Mouse (Mus musculus) CH12.LX (cell line): ENCODE measurements around the gene Arhgef38. TPM values are rescaled to one million over a fixed set of nuclear protein-coding genes. Genes with fewer than 3 reads are reported as not detected.

Experiments
- DNase-seq: peaks from one replicate; pipeline ENCODE4 v3.0.0-alpha.2; 2013; ENCODE audit errors: extremely low read depth
- H3K27ac ChIP-seq: 2 replicates; pipeline ENCODE4 v1.5.1; 2012; ENCODE audit warnings: low read depth, mild to moderate bottlenecking, control low read depth, moderate library complexity; ENCODE audit not compliant: insufficient read depth
- H3K27me3 ChIP-seq: replicated peaks from 2 replicates; pipeline ENCODE3; 2012; ENCODE audit warnings: inconsistent platforms
- H3K36me3 ChIP-seq, 2 experiments: replicated peaks in 1 of 2; 2 replicates each; pipeline versions ENCODE3 to v1.6.1; 2012; ENCODE audit warnings: inconsistent platforms in 1 of 2, low read length in 1 of 2, mild to moderate bottlenecking in 1 of 2, mixed read lengths in 1 of 2, moderate library complexity in 1 of 2; ENCODE audit not compliant: control insufficient read depth in 1 of 2, insufficient read depth in 1 of 2
- H3K4me1 ChIP-seq, 2 experiments: 2 replicates each; pipeline ENCODE4 v1.6.1; 2012; ENCODE audit warnings: inconsistent platforms in 1 of 2, moderate library complexity in 1 of 2; ENCODE audit not compliant: insufficient read depth in 2 of 2, control insufficient read depth in 1 of 2
- H3K4me2 ChIP-seq: 2 replicates; pipeline ENCODE4 v1.6.1; 2012; ENCODE audit warnings: low read depth, mild to moderate bottlenecking, control low read depth; ENCODE audit not compliant: poor library complexity, insufficient read depth, severe bottlenecking
- H3K4me3 ChIP-seq, 3 experiments: fragments of 150-350 bp in 1 of 3; sonication (generic) in 1 of 3; replicated peaks in 1 of 3; 2 replicates each; pipeline versions ENCODE3 to v1.5.1; 2011 to 2012; ENCODE audit warnings: low read depth in 2 of 3, low read length in 2 of 3, mild to moderate bottlenecking in 2 of 3, moderate library complexity in 2 of 3, control low read depth in 1 of 3, improper control_type of control experiment in 1 of 3, inconsistent platforms in 1 of 3, mixed read lengths in 1 of 3; ENCODE audit not compliant: poor library complexity in 1 of 3
- H3K79me2 ChIP-seq: replicated peaks from 2 replicates; pipeline ENCODE4 v1.6.1; 2012; ENCODE audit warnings: mild to moderate bottlenecking, moderate library complexity; ENCODE audit not compliant: control insufficient read depth, poor library complexity, insufficient read depth, severe bottlenecking; ENCODE audit errors: extremely low read depth
- H3K9ac ChIP-seq: 2 replicates; pipeline ENCODE4 v1.6.1; 2012; ENCODE audit warnings: low read depth, mild to moderate bottlenecking, control low read depth, moderate library complexity; ENCODE audit not compliant: insufficient read depth
- H3K9me3 ChIP-seq: replicated peaks from 2 replicates; pipeline ENCODE3; 2012; ENCODE audit warnings: low read length, inconsistent platforms, mixed read lengths
- CHD2 ChIP-seq: IDR thresholded peaks from 2 replicates; pipeline ENCODE4 v1.6.1; 2011; ENCODE audit warnings: low read length, improper control_type of control experiment
- CTCF ChIP-seq, 2 experiments: IDR thresholded peaks in 1 of 2; conservative IDR thresholded peaks in 1 of 2; 2 replicates each; pipeline ENCODE4 v1.5.1; 2011 to 2012; ENCODE audit warnings: low read depth in 2 of 2, low read length in 2 of 2, improper control_type of control experiment in 1 of 2, inconsistent platforms in 1 of 2, mild to moderate bottlenecking in 1 of 2, moderate library complexity in 1 of 2
- ELF1 ChIP-seq: IDR thresholded peaks from 2 replicates; pipeline ENCODE4 v1.6.1; 2014; ENCODE audit warnings: low read depth, mild to moderate bottlenecking, inconsistent platforms, low read length, improper control_type of control experiment
- EP300 ChIP-seq: IDR thresholded peaks from 2 replicates; pipeline ENCODE4 v1.6.1; 2011; ENCODE audit warnings: low read length, improper control_type of control experiment
- GABPA ChIP-seq: IDR thresholded peaks from 2 replicates; pipeline ENCODE4 v1.6.1; 2012; ENCODE audit warnings: low read depth, low read length, improper control_type of control experiment, inconsistent platforms; ENCODE audit not compliant: insufficient replicate concordance
- KAT2A ChIP-seq: IDR thresholded peaks from 2 replicates; pipeline ENCODE4 v1.6.1; 2012; ENCODE audit warnings: low read length, improper control_type of control experiment, inconsistent platforms; ENCODE audit not compliant: insufficient replicate concordance
- MAFK ChIP-seq: IDR thresholded peaks from 2 replicates; pipeline ENCODE4 v1.6.1; 2011; ENCODE audit warnings: low read length, improper control_type of control experiment; ENCODE audit not compliant: insufficient replicate concordance
- MAZ ChIP-seq: IDR thresholded peaks from 2 replicates; pipeline ENCODE4 v1.6.1; 2012; ENCODE audit warnings: low read depth, mild to moderate bottlenecking, inconsistent platforms, low read length, improper control_type of control experiment, moderate library complexity
- MXI1 ChIP-seq: IDR thresholded peaks from 2 replicates; pipeline ENCODE4 v1.6.1; 2011; ENCODE audit warnings: mild to moderate bottlenecking, low read depth, low read length, improper control_type of control experiment
- MYC ChIP-seq: IDR thresholded peaks from 2 replicates; pipeline ENCODE4 v1.6.1; 2011; ENCODE audit warnings: low read depth, mild to moderate bottlenecking, improper control_type of control experiment, low read length
- NRF1 ChIP-seq: IDR thresholded peaks from 2 replicates; pipeline ENCODE4 v1.6.1; 2014; ENCODE audit warnings: low read depth, mild to moderate bottlenecking, inconsistent platforms, low read length, improper control_type of control experiment, moderate library complexity
- PAX5 ChIP-seq: IDR thresholded peaks from 2 replicates; pipeline ENCODE4 v1.6.1; 2012; ENCODE audit warnings: low read length, inconsistent platforms, mixed read lengths
- POLR2A ChIP-seq: IDR thresholded peaks from 2 replicates; pipeline ENCODE4 v1.6.1; 2011; ENCODE audit warnings: low read depth, mild to moderate bottlenecking, improper control_type of control experiment, low read length
- POLR2AphosphoS2 ChIP-seq: IDR thresholded peaks from 2 replicates; pipeline ENCODE4 v1.6.1; 2011; ENCODE audit warnings: low read depth, low read length, improper control_type of control experiment
- RAD21 ChIP-seq: IDR thresholded peaks from 2 replicates; pipeline ENCODE4 v1.6.1; 2011; ENCODE audit warnings: low read depth, mild to moderate bottlenecking, low read length, improper control_type of control experiment, moderate library complexity
- SMC3 ChIP-seq: IDR thresholded peaks from 2 replicates; pipeline ENCODE4 v1.6.1; 2011; ENCODE audit warnings: low read depth, low read length, improper control_type of control experiment
- TBP ChIP-seq: conservative IDR thresholded peaks from 2 replicates; pipeline ENCODE4 v1.6.1; 2011; ENCODE audit warnings: low read depth, low read length, improper control_type of control experiment
- ZC3H11A ChIP-seq: IDR thresholded peaks from 2 replicates; pipeline ENCODE4 v1.6.1; 2012; ENCODE audit warnings: low read depth, mild to moderate bottlenecking, inconsistent platforms, low read length, improper control_type of control experiment
- dilution Hi-C: fragments of 300-500 bp; cut with MboI; formaldehyde crosslinking; loops from 2 replicates; pipeline ENCODE4 v1.14.3; 2020; ENCODE audit warnings: low sequenced_read_pairs; ENCODE audit not compliant: extremely low pct_unique_long_range_greater_than_20kb, extremely low pct_ligation_motif_present
- in situ Hi-C: fragments of 300-500 bp; cut with MboI; formaldehyde crosslinking; loops from 3 replicates; pipeline ENCODE4 v1.14.3; 2019; ENCODE audit warnings: low sequenced_read_pairs, low pct_ligation_motif_present, low pct_unique_long_range_greater_than_20kb, mixed read lengths
- polyA plus RNA-seq: library from polyadenylated mRNA; unstranded; fragments of >175 nt; gene quantifications from 2 replicates; pipeline ENCODE4 v1.2.1, GENCODE M21; 2012; ENCODE audit warnings: low read depth; ENCODE audit not compliant: insufficient read length
- total RNA-seq, 2 experiments: library from RNA; depleted of rRNA; stranded (reverse); fragments of 300-350 nt in 1 of 2; fragments of >200 nt in 1 of 2; gene quantifications; 2 replicates each; pipeline ENCODE4 v1.2.3; 2012 to 2014

Arhgef38 gene
- total and polyA plus RNA-seq, 3 experiments: not detected

DNA sequence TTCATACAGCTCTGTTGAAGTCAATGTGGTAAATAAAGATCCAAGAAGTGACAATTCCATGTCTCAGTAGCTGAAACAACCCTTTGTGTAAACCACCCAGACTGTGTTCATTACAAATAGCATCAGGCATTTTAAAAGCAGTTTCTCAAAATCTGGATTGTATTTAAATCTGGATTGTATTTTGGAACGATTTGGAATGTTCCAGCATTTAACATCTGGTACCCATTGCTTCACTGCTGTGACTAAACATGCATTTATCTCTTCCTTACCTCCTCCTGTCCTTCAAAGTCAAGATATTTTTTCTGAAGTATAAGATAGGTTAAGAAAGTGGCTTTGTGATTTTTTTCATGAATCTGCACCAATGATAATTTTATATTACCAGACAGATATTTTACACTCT, 121.5 kb downstream of the Arhgef38 start:
- TF ChIP-seq NRF1 (no peak), CTCF (conservative IDR thresholded peaks at IDR 0.05 in 1 of 2, IDR thresholded peaks at IDR 0.05 in 1 of 2; ENCODE audit: low read depth in 2 of 2, low read length in 2 of 2) (no peak), KAT2A (no peak), MYC (no peak)
- H3K9ac ChIP-seq: no peak overlapping the region
- no peak for DNase-seq
- peaks cover 3% of the 10 kb centered on the region for H3K9me3 ChIP-seq
- no peaks in the 10 kb centered on the region for H3K27me3 ChIP-seq
- in situ Hi-C loops (no loop called here), dilution Hi-C loops (no loop called here)
- no peak overlapping the region for H3K27ac ChIP-seq
- H3K36me3 ChIP-seq: peaks cover 13 to 18% of the 10 kb centered on the region in 2 experiments
- no peak overlapping the region for H3K4me3 ChIP-seq
- no peak overlapping the region for H3K4me2 ChIP-seq
- H3K79me2 ChIP-seq: no peaks in the 10 kb centered on the region
- H3K4me1 ChIP-seq: peaks cover 2 to 8% of the 10 kb centered on the region in 2 experiments; a peak in 2 of 4 replicates

GRCm38 (mm10) chr3:133111741-133112140, 123.0 kb downstream of the Arhgef38 start:
- Histone ChIP-seq H3K9ac (no peak overlapping the region), H3K9me3 (peaks cover 3% of the 10 kb centered on the region), H3K36me3 (peaks cover 22 to 33% of the 10 kb centered on the region in 2 experiments), H3K4me1 (peaks cover 0 to 5% of the 10 kb centered on the region in 2 experiments; a peak in 1 of 4 replicates), H3K4me3 (no peak overlapping the region), H3K27ac (no peak overlapping the region), H3K27me3 (no peaks in the 10 kb centered on the region), H3K4me2 (no peak overlapping the region), H3K79me2 (no peaks in the 10 kb centered on the region)
- dilution Hi-C loops (no loop called here), in situ Hi-C loops (no loop called here)
- peak; percentile 84 for DNase-seq
- peak; percentile 34; the same call in 1 of the 2 replicates for TF ChIP-seq ZC3H11A
- 0 out of 2 replicates have a peak, but pooled peaks have one; percentile 23 for TF ChIP-seq TBP
- peak; percentile 88 for TF ChIP-seq RAD21
- TF ChIP-seq EP300: no peak
- TF ChIP-seq SMC3: peak; percentile 86
- TF ChIP-seq MAFK: no peak
- TF ChIP-seq MAZ: 0 out of 2 replicates have a peak, but pooled peaks have one; percentile 8
- TF ChIP-seq ELF1: peak; percentile 40
- TF ChIP-seq POLR2A: no peak
- TF ChIP-seq CTCF (conservative IDR thresholded peaks at IDR 0.05 in 1 of 2, IDR thresholded peaks at IDR 0.05 in 1 of 2; ENCODE audit: low read depth in 2 of 2, low read length in 2 of 2): peak in 1 of 2 experiments; percentile 83; a peak in 2 of 4 replicates
- TF ChIP-seq MYC: 0 out of 2 replicates have a peak, but pooled peaks have one; percentile 30
- TF ChIP-seq CHD2: peak; percentile 42; the same call in 1 of the 2 replicates
- TF ChIP-seq GABPA: no peak
- no peak; the same call in 1 of the 2 replicates for TF ChIP-seq POLR2AphosphoS2
- no peak for TF ChIP-seq PAX5
- TF ChIP-seq MXI1: no peak
